Mouse (Mus musculus) olfactory bulb, adult 2 months (tissue): ENCODE measurements around the gene Olfr960. TPM values are rescaled to one million over a fixed set of nuclear protein-coding genes. Genes with fewer than 3 reads are reported as not detected.
A peak's percentile ranks its signal among the peaks of the same experiment; 100 is the strongest.

Experiments used
- H3K27ac ChIP-seq: fragments of 200-500 bp; 2 replicates; pipeline ENCODE4 v1.5.1; 2012; ENCODE audit warnings: low read depth, low read length; ENCODE audit not compliant: insufficient read depth
- H3K4me1 ChIP-seq: fragments of 200-500 bp; 2 replicates; pipeline ENCODE4 v1.6.1; 2012; ENCODE audit warnings: low read length; ENCODE audit not compliant: control insufficient read depth, insufficient read depth
- H3K4me3 ChIP-seq: fragments of 200-500 bp; 2 replicates; pipeline ENCODE4 v1.5.1; 2012; ENCODE audit warnings: mild to moderate bottlenecking, low read depth, low read length, moderate library complexity; ENCODE audit not compliant: insufficient read depth
- CTCF ChIP-seq: fragments of 200-500 bp; IDR thresholded peaks from 2 replicates; pipeline ENCODE4 v1.5.1; 2012; ENCODE audit warnings: low read depth, mild to moderate bottlenecking, low read length, moderate library complexity; ENCODE audit not compliant: insufficient read depth
- POLR2A ChIP-seq: fragments of 200-500 bp; IDR thresholded peaks from 2 replicates; pipeline ENCODE4 v1.6.1; 2012; ENCODE audit warnings: mild to moderate bottlenecking, low read depth, low read length, moderate library complexity; ENCODE audit not compliant: insufficient read depth
- WGBS: fragments of 180-500 bp; shearing (Covaris S2); methylation state at CpG from one replicate; pipeline ENCODE4 v1.1.7; 2018; 5-methylcytosine and 5-hydroxymethylcytosine counted together
- polyA plus RNA-seq: library from polyadenylated mRNA; stranded (reverse); fragments of >200 nt; gene quantifications from 2 replicates; pipeline ENCODE4 v1.2.4, GENCODE M21; 2012; ENCODE audit warnings: low replicate concordance; ENCODE audit not compliant: missing spikeins, insufficient read depth, insufficient read length

Gene Olfr960
- not detected in 2 replicates for polyA plus RNA-seq

DNA sequence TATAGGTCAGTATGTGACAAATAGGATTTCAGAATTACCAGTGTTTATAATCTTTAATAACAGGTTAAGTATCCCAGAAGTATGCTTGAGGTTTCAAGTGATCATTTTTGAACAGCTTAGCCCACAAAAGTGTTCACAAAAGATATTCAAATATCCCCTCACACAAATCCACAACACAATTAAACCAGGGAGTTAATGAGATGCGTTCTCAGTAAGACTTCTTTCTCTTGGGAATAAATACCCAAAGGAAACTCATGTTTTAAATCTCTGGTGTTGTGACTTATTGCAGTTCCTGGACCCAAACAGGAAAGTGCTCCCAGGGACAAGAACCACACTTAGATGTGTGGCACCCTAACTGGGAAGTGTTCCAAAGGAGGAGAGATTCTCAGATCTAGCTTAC, at the start of gene Olfr960:
TSS of gene Olfr960 (plus strand) at position 301 of the 400 bp plus-strand sequence.
- WGBS = 33% methylated on average over 1 of the region's 1 CpGs
- TF ChIP-seq POLR2A (no peak), CTCF (no peak)

DNA sequence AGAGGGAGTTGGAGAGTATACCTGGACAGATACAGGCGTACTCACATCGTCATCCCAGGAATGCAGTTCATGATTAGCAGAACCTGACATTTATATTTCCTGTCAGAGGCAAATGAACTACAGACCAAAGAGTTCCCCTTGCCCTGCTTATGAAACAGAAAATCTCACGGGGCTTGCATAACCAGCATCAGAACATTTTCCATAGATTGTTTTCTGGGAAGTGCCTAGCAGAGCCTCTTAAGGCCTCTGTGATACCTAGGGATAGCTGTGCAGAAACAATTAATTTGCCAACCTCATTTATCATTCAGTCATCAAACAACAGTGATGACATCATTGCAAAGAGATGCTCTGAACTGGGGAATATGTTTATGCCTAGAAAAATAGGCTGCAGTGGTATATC, 45.7 kb upstream of the Olfr960 start, which contains the start of gene Olfr959:
TSS of gene Olfr959 (minus strand) at position 101 of the 400 bp plus-strand sequence.
- H3K27ac ChIP-seq = no peak within 1 kb of the TSS
- WGBS = 91% methylated on average over 3 of the region's 3 CpGs
- H3K4me3 ChIP-seq = no peak within 1 kb of the TSS
- TF ChIP-seq POLR2A = no peak
- no peak for TF ChIP-seq CTCF
- H3K4me1 ChIP-seq = no peaks in the 10 kb centered on the region

More for the DNA sequence above, at the start of gene Olfr960:
- no peaks in the 10 kb centered on the region for H3K4me1 ChIP-seq
- no peak within 1 kb of the TSS for H3K27ac ChIP-seq
- no peak within 1 kb of the TSS for H3K4me3 ChIP-seq

DNA sequence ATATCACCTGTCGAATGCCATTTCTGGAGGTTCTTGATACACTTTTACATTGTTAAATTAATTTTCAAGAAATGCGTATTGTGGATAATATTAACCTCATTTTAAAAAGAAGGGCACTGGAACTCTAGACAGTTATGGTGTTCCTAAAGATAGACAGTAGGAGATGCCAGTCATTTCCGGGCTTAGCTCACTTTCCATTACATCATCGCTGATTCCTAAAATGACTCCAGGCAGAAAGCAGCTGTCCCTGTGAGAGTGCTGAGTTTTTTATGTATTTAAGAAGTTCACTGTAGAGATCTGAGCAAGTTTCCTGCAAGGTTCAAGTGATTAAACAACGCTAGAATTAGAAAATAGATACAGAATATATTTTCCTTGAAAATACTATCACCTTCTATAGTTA, 44.1 kb upstream of the Olfr960 start:
- Histone ChIP-seq H3K27ac (no peak overlapping the region), H3K4me3 (no peak overlapping the region), H3K4me1 (no peaks in the 10 kb centered on the region)
- TF ChIP-seq POLR2A (no peak), CTCF (no peak)
- 92% methylated on average over 5 of the region's 5 CpGs for whole genome bisulfite sequencing

DNA sequence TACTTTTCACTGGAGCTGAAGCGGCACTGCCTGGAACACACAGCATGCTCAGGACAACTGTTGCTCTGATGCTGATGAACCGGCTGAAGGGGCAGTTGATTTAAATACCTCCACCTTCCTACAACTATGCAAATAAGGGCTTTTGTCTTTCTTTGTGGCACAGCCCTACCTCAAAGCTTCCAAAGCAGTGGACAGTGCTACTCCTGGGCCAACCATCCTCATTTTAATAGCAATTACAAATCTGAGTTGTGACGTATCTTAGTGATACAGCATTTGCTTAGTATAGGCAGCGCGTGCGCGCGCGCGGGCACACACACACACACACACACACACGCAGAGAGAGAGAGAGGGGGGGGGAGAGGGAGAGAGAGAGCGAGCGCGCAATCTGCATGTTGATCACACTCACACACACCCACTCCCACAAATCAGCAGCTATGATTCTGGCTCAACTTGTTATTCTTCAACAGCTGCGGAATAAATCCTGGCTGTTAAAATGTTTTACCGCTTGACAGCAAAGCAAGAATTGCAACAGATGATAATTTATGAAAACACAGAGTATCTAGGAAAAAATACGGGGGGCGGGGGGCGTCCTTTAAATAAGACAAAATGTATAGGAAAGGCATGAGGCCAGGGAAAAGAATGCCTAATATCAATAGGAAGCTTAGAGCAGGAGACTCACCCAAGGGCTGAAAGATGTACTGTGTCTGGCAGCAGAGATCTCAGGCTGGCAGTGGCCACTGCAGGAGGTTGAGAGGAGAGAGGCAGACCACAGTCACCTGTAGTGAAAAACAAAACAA, 18.4 kb upstream of the Olfr960 start:
- Histone ChIP-seq H3K27ac (no peak overlapping the region), H3K4me3 (peak overlapping the region; percentile 45), H3K4me1 (peaks cover 2% of the 10 kb centered on the region; the same call in 1 of the 2 replicates)
- TF ChIP-seq POLR2A = no peak
- no peak for TF ChIP-seq CTCF
- 1% methylated on average over 19 of the region's 19 CpGs for WGBS

DNA sequence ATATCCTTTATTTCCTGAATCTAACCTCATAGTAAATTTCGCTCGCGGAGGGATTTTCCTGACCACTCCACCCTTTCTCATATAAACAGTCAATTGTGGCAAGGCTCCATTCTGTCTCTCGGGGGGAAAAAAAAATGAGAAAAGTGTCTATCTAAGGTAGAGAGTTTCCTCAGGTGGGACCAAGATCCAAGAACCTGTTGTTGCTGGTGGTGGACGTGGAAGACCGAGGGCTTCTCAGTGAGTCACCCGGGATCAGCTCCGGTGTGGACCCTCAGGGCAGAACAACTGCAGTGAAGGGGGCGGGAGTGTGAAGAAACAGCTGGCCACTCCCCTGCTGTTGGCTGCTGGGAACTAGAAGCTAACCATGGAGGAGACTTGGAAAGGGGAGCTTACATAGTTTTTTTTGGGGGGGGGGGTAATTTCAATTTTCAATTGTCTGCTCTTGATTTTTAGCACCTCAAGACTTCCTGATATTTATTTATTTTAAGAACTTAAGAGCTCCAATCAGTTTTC, 17.8 kb upstream of the Olfr960 start:
- H3K4me1 ChIP-seq = peaks cover 2% of the 10 kb centered on the region; the same call in 1 of the 2 replicates
- no peak for TF ChIP-seq CTCF
- TF ChIP-seq POLR2A = no peak
- WGBS = under 1% methylated on average over 9 of the region's 9 CpGs
- H3K4me3 ChIP-seq = peak overlapping the region; percentile 45
- no peak overlapping the region for H3K27ac ChIP-seq

DNA sequence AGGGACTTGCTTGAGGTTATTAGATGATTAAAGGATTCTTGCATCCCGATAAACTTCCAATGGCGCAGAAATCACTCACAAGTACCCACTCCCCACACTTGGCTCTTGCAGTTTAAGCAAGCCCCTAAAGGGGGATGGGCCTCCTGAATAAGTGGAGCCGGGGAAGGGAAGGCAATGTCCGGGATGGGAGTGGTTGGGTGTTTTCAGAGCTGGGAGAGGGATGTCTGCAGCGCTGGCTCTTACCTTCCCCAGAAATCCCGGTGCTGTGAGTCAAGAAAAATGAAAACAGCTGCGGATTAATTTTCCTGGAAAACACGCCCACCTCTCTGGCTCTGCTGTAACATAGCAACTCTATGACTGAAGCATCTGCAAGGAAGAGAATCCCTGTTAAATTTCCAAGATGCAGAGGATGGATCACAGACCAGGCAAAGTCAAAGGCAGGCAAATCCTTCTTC, 17.1 kb upstream of the Olfr960 start, which contains the start of gene AW551984:
TSS of gene AW551984 (minus strand) at position 405 of the 455 bp plus-strand sequence.
- H3K4me1 ChIP-seq = peaks cover 2% of the 10 kb centered on the region; the same call in 1 of the 2 replicates
- no peak for TF ChIP-seq CTCF
- TF ChIP-seq POLR2A = no peak
- peak within 1 kb of the TSS; percentile 45 for H3K4me3 ChIP-seq
- no peak within 1 kb of the TSS for H3K27ac ChIP-seq
- 1% methylated on average over 8 of the region's 8 CpGs for WGBS

DNA sequence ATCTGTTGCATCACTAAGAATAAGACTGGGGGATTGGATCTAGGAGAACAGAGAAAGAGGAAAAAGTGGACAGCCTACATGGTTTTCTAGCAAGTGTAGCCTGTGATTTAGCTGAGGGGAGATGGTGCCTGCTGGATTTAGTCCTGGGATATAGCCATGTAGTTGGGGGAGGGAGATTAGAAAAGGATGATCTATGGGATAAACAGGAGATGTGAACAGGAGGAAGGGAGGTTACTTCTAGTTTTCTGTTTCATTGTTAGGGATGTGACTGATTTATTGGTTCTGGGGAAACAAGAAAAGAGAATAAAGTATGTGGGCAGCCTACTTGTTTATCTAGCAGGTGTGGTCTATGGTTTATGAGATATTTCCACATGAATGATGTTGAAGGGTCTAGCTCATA, 12.7 kb upstream of the Olfr960 start:
- Histone ChIP-seq H3K4me3 (no peak overlapping the region), H3K27ac (no peak overlapping the region), H3K4me1 (peaks cover under 1% of the 10 kb centered on the region; the same call in 1 of the 2 replicates)
- TF ChIP-seq POLR2A (no peak), CTCF (no peak)

DNA sequence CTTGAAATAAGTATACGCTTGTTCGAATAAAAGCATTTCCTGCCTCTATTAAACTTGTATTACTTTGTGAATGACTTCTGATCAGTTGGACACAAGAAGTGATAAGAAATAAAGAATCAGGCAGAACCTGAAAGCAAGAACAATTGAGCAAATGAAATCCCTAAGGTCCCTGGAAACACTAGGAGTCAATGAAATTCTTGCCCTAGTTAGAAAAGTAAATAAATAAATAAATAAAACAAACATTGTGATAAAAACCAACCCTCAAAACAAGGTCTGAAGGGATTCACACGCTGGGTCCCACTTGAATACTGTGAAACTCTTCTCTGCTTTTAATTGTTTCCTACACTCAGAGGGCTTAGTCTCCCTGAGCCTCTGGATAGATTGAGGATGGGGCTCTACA, 10.8 kb upstream of the Olfr960 start, which contains the start of gene Olfr148:
TSS of gene Olfr148 (plus strand) at position 301 of the 400 bp plus-strand sequence.
- Histone ChIP-seq H3K4me1 (no peaks in the 10 kb centered on the region), H3K4me3 (no peak within 1 kb of the TSS), H3K27ac (no peak within 1 kb of the TSS)
- no peak for TF ChIP-seq POLR2A
- TF ChIP-seq CTCF = no peak
- 83% methylated on average over 3 of the region's 3 CpGs for WGBS

DNA sequence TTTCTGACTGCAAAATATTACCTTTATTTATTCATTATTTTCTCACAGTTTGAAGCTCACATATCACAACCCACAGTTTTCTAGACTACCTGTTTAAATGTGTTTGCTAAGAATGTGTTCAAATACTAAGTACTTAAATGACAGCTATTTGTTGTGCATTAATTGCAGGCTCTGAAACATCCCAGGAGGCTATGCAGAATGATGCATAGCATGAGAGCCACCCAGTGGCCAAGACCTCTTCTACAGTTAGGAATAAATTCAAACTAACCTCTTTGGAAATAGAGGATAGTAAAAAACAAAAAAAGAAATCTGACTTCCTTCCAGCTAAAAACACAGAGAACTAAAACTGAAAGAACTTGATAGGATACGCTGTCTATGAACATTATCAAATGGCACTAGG, 9.2 kb upstream of the Olfr960 start:
- no peak overlapping the region for H3K27ac ChIP-seq
- H3K4me1 ChIP-seq = no peaks in the 10 kb centered on the region
- WGBS = 58% methylated on average over 1 of the region's 1 CpGs
- H3K4me3 ChIP-seq = no peak overlapping the region
- TF ChIP-seq POLR2A (no peak), CTCF (no peak)
